Mouse (Mus musculus) embryonic facial prominence, embryonic 13.5 days (tissue): ENCODE results near the gene Lypla2. TPM values are rescaled to one million over a fixed set of nuclear protein-coding genes. Genes with fewer than 3 reads are reported as not detected.
A peak's percentile ranks its signal among the peaks of the same experiment; 100 is the strongest.

Source experiments
- ATAC-seq: fragments of 200-750 bp; cut with Nextera tagmentation; 2 replicates; pipeline ENCODE4 v1.8.0; 2017; ENCODE audit warnings: low read depth; ENCODE audit not compliant: insufficient number of reproducible peaks, insufficient read depth, low FRiP score, low TSS enrichment
- H3K27ac ChIP-seq: fragments of 300-500 bp; sonication (generic); 2 replicates; pipeline ENCODE4 v1.5.1; 2015; ENCODE audit warnings: moderate library complexity, mild to moderate bottlenecking, inconsistent platforms
- H3K27me3 ChIP-seq: fragments of 300-500 bp; sonication (generic); 2 replicates; pipeline ENCODE4 v1.6.1; 2015; ENCODE audit warnings: mild to moderate bottlenecking, inconsistent platforms
- H3K36me3 ChIP-seq: fragments of 300-500 bp; sonication (generic); 2 replicates; pipeline ENCODE4 v1.6.1; 2015; ENCODE audit warnings: mild to moderate bottlenecking, inconsistent platforms
- H3K4me1 ChIP-seq: fragments of 300-500 bp; sonication (generic); 2 replicates; pipeline ENCODE4 v1.6.1; 2015; ENCODE audit warnings: inconsistent platforms
- H3K4me2 ChIP-seq: fragments of 300-500 bp; sonication (generic); 2 replicates; pipeline ENCODE4 v1.6.1; 2015; ENCODE audit warnings: moderate library complexity, mild to moderate bottlenecking, inconsistent platforms
- H3K4me3 ChIP-seq: fragments of 300-500 bp; sonication (generic); 2 replicates; pipeline ENCODE4 v1.5.1; 2015; ENCODE audit warnings: mild to moderate bottlenecking, inconsistent platforms
- H3K9ac ChIP-seq: fragments of 300-500 bp; sonication (generic); 2 replicates; pipeline ENCODE4 v1.6.1; 2015; ENCODE audit warnings: mild to moderate bottlenecking, inconsistent platforms
- H3K9me3 ChIP-seq: fragments of 300-500 bp; sonication (generic); 2 replicates; pipeline ENCODE4 v1.6.1; 2016; ENCODE audit warnings: inconsistent platforms
- WGBS: fragments of 180-500 bp; shearing (Covaris S2); methylation state at CpG from one replicate; pipeline ENCODE4 v1.1.7; 2015; ENCODE audit warnings: mixed read lengths; 5-methylcytosine and 5-hydroxymethylcytosine counted together
- polyA plus RNA-seq: library from polyadenylated mRNA; unstranded; fragments of >200 nt; fragmentation: Nextera tagmentation; extraction: Ambion mirVana; gene quantifications from 2 replicates; pipeline ENCODE4 v1.2.1, GENCODE M21; 2015

Gene Lypla2
- polyA plus RNA-seq, 1 experiment from 2014 or later: 117 TPM

DNA sequence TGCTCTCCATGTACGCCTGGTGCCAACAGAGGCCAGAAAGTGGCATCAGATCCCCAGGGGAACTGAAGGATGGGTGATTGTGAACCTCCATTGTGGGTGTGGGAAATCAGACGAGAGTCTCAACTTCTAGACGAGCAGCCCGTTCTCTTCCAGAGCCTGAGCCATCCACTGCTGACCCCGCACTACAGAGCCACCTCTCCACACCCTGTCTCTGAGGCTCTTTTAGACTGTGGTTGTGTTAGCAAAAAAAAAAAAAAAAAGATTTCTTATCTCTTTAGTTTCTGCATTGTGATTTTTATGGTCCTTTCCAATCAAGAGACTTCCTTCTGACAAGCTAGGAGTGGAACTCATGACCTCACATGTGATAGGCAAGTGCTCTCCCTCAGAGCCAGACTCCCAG, 43.0 kb downstream of the Lypla2 start:
- Histone ChIP-seq H3K27me3 (no peaks in the 10 kb centered on the region), H3K9ac (no peak overlapping the region), H3K4me2 (no peak overlapping the region), H3K9me3 (no peaks in the 10 kb centered on the region), H3K4me1 (no peaks in the 10 kb centered on the region), H3K4me3 (no peak overlapping the region), H3K27ac (no peak overlapping the region), H3K36me3 (peaks cover 58% of the 10 kb centered on the region)
- ATAC-seq: no peak
- 83% methylated on average over 5 of the region's 5 CpGs for WGBS

GRCm38 (mm10) chr4:135928376-135928775, 44.0 kb downstream of the Lypla2 start:
- ATAC-seq: no peak
- Histone ChIP-seq H3K36me3 (peaks cover 56% of the 10 kb centered on the region), H3K4me1 (no peaks in the 10 kb centered on the region), H3K4me2 (no peak overlapping the region), H3K9me3 (no peaks in the 10 kb centered on the region), H3K9ac (no peak overlapping the region), H3K4me3 (no peak overlapping the region), H3K27ac (no peak overlapping the region), H3K27me3 (no peaks in the 10 kb centered on the region)
- 80% methylated on average over 9 of the region's 9 CpGs for WGBS

DNA sequence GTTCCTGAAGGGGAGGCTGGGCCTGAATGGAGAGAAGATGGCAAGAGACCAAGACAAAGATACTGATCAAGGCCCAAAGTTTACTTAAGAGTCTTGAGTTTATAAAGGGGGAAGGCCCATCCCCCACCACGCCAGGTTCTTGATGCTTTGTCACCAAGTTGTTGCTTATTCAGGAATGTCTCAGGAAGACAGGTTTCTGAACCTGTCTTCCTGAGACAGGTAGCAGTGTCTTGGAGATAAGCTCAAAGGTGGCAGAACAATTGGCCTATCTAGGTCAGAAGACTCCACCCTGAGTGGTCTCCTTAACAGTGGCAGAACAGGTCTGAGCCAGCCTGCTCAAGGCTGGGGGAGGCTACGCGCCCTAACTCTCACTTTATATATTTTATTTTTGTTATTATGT, 45.6 kb downstream of the Lypla2 start:
- WGBS: 94% methylated on average over 3 of the region's 3 CpGs
- Histone ChIP-seq H3K4me2 (no peak overlapping the region), H3K9ac (no peak overlapping the region), H3K4me3 (no peak overlapping the region), H3K4me1 (peaks cover 2% of the 10 kb centered on the region), H3K27me3 (no peaks in the 10 kb centered on the region), H3K9me3 (no peaks in the 10 kb centered on the region), H3K36me3 (peaks cover 44% of the 10 kb centered on the region), H3K27ac (no peak overlapping the region)
- ATAC-seq: no peak

DNA sequence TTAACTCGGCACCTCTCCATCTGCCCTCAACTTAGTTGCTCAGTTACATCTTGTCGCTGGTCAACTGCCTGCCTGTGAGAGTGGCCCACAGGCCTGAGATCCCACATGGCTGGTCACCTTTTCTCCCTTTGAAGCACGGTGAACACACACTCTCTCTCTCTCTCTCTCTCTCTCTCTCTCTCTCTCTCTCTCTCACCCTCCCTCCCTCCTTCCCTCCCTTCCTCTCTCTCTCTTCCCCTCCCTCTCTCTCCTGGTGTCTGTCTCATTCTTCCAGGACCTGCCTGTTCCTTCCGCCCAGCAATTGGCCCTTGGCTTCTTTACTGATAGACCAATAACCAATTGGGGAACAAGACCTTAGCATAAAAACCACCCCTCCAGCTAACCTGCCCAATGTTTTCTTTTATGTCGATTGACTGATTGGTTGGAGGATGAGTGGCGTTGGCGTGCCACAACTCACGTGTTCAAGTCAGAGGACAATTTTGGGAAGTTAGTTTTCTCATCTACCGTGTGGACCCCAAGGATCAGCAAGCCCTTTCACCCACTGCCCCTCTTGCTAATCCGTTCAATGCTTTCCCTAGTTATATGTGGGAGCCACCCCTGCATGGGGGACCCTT, 46.1 kb downstream of the Lypla2 start:
- H3K36me3 ChIP-seq: peaks cover 39% of the 10 kb centered on the region
- WGBS: 86% methylated on average over 10 of the region's 10 CpGs
- no peak for ATAC-seq
- no peak overlapping the region for H3K27ac ChIP-seq
- no peak overlapping the region for H3K4me2 ChIP-seq
- no peak overlapping the region for H3K4me3 ChIP-seq
- H3K4me1 ChIP-seq: peaks cover 8% of the 10 kb centered on the region
- H3K9ac ChIP-seq: no peak overlapping the region
- no peaks in the 10 kb centered on the region for H3K9me3 ChIP-seq
- no peaks in the 10 kb centered on the region for H3K27me3 ChIP-seq

- Histone ChIP-seq H3K4me1 (peaks cover 8% of the 10 kb centered on the region), H3K27me3 (no peaks in the 10 kb centered on the region), H3K4me3 (no peak overlapping the region), H3K36me3 (peaks cover 31% of the 10 kb centered on the region), H3K9ac (no peak overlapping the region), H3K4me2 (no peak overlapping the region), H3K27ac (no peak overlapping the region), H3K9me3 (no peaks in the 10 kb centered on the region)
- ATAC-seq: no peak
- 89% methylated on average over 5 of the region's 5 CpGs for WGBS
Measured at GRCm38 (mm10) chr4:135925341-135925740, 47.1 kb downstream of the Lypla2 start.

DNA sequence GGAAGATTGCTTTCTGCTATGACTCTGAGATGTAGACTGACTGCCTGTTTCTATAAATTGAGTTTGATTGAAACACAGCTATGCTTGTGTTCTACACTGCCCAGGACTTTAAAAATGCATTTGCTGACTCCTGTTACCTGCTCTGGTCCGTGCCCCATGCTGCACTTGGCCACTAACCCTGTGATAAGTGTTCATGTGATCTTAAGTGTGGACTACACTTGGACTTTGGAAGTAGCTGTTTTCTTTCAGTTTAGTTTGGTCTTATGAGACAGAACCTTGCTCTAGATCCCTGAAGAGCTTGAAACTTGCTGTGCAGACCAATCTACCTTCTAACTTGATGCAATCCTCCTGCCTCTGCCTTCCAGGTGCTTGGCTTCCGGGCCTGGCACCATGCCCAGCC, 48.0 kb downstream of the Lypla2 start:
- 85% methylated on average over 2 of the region's 2 CpGs for WGBS

GRCm38 (mm10) chr4:135922190-135922589, 50.2 kb downstream of the Lypla2 start:
- Histone ChIP-seq H3K4me2 (peak overlapping the region; percentile 90), H3K4me3 (peak overlapping the region; percentile 74), H3K27ac (no peak overlapping the region)

More for the DNA sequence above, 48.0 kb downstream of the Lypla2 start:
- no peak overlapping the region for H3K9ac ChIP-seq
- H3K4me1 ChIP-seq: peaks cover 10% of the 10 kb centered on the region
- no peak overlapping the region for H3K27ac ChIP-seq
- H3K9me3 ChIP-seq: no peaks in the 10 kb centered on the region
- no peak for ATAC-seq
- peaks cover 28% of the 10 kb centered on the region for H3K36me3 ChIP-seq
- H3K4me2 ChIP-seq: no peak overlapping the region
- H3K4me3 ChIP-seq: no peak overlapping the region
- H3K27me3 ChIP-seq: no peaks in the 10 kb centered on the region

DNA sequence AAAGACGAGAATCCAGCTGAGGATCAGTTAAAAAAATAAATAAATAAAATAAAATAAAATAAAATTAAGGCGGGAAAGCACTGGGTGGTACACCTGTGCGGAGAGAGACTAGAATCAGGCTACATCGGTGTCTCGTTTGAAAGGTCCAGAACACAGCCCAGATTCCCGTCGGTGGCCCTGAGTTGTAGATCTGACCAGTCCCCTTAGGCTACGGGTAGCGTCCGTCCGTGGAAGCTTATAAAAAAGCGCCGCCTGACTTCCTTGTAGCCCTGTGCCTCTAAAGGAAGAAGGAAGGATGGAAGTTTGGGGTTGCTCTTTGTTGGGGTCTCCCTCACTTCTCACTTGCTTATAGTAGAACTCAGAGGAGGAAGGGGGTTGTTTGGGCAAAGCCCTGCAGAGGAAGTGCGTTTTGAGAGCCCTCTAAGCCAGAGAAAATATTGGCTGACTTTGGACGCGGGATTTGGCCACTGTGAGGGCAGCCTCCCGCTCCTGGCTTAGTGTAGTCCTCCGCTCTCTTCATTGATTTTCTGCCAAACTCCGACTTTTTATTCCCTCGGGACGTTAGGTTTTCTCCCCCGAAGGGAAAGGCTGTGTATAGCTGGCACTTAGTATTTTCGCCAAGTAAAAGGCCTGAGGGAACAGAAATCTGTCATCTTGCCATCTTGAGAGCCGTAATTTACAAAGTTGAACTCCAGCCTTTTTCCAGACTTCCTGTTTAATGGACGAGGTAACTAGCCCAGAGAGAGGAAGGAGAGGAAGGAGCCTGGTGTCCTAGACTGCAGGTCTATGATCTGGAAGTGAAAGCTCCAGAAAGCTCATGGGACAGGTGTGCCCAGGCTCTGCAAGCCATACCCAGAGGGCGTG, 50.9 kb downstream of the Lypla2 start:
- no peak for ATAC-seq
- peak overlapping the region; percentile 78 for H3K9ac ChIP-seq
- H3K36me3 ChIP-seq: peaks cover 22% of the 10 kb centered on the region
- peaks cover 10% of the 10 kb centered on the region for H3K4me1 ChIP-seq
- H3K27me3 ChIP-seq: no peaks in the 10 kb centered on the region
- H3K4me3 ChIP-seq: peak overlapping the region; percentile 74
- no peaks in the 10 kb centered on the region for H3K9me3 ChIP-seq
- peak overlapping the region; percentile 90 for H3K4me2 ChIP-seq
- WGBS: 5% methylated on average over 26 of the region's 26 CpGs
- peak overlapping the region; percentile 81 for H3K27ac ChIP-seq

More at GRCm38 (mm10) chr4:135922190-135922589, 50.2 kb downstream of the Lypla2 start:
- Histone ChIP-seq H3K27me3 (no peaks in the 10 kb centered on the region), H3K4me1 (peaks cover 10% of the 10 kb centered on the region), H3K9me3 (no peaks in the 10 kb centered on the region), H3K36me3 (peaks cover 28% of the 10 kb centered on the region), H3K9ac (peak overlapping the region; percentile 78; the same call in 1 of the 2 replicates)
- ATAC-seq: no peak
- WGBS: 84% methylated on average over 1 of the region's 1 CpGs

DNA sequence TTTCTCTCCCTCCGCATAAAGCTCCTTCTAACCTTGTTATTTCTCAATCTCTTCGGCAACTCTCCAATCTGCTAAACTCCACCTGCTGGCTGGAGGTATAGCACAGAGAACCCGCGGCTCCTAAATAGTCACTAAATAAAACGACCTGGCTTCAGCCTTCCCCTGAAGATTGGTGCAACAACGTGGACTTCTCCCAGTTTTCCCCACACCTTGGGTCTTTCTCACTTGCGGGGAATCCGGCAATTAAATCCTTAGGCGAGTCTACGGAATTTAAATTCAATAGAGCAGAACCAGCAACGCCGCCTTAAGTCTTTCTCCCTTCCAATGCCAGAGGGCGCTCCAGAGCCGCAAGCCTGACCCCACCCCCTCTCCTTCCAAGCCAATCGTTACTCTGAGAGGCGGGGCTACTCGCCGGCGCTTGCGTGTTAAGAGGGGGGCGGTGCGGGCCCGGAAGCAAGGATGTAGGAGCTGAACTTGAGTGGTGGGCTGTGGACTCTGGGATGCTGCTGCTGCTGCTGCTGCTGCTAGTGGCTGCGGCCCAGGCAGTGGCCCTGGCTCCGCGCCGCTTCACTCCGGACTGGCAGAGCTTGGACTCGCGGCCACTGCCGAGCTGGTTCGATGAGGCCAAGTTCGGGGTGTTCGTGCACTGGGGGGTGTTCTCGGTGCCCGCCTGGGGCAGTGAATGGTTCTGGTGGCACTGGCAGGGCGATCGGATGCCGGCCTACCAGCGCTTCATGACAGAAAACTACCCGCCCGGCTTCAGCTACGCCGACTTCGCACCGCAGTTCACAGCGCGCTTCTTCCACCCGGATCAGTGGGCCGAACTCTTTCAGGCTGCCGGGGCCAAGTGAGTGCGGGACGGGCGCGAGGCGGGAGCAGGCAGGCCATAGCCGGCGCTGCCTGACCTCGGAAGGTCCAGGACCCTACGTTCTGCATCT, 51.9 kb downstream of the Lypla2 start, which contains the start of gene Fuca1:
TSS of gene Fuca1 (plus strand) at position 432 of the 938 bp plus-strand sequence.
- ATAC-seq: peak; percentile 87
- no peaks in the 10 kb centered on the region for H3K27me3 ChIP-seq
- H3K9me3 ChIP-seq: no peaks in the 10 kb centered on the region
- H3K9ac ChIP-seq: peak within 1 kb of the TSS; percentile 78
- H3K4me3 ChIP-seq: peak within 1 kb of the TSS; percentile 74
- peak within 1 kb of the TSS; percentile 90 for H3K4me2 ChIP-seq
- peaks cover 10% of the 10 kb centered on the region for H3K4me1 ChIP-seq
- 2% methylated on average over 60 of the region's 60 CpGs for WGBS
- H3K27ac ChIP-seq: peak within 1 kb of the TSS; percentile 81
- H3K36me3 ChIP-seq: peaks cover 13% of the 10 kb centered on the region

DNA sequence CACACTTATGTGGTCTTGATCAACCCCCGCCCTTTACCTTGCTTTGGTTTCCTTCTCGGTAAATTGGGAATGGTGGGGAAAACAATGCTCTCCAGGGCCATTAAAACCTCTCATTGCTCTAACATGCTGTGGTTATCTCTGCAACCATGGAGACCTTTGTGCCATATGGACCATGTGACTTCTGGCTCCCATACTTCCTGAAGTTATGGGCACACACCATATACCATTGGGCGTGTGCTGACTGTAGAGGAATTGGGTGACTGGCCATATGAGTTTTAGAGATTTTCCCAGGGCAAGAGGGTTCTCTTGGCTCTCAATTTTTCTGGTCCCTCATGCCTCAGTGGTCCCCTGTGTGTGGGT, 53.2 kb downstream of the Lypla2 start:
- H3K4me1 ChIP-seq: peaks cover 10% of the 10 kb centered on the region
- WGBS: 93% methylated on average over 3 of the region's 3 CpGs
- H3K27me3 ChIP-seq: no peaks in the 10 kb centered on the region
- H3K9ac ChIP-seq: no peak overlapping the region
- H3K4me3 ChIP-seq: no peak overlapping the region
- ATAC-seq: no peak
- no peaks in the 10 kb centered on the region for H3K9me3 ChIP-seq
- H3K36me3 ChIP-seq: peaks cover 8% of the 10 kb centered on the region
- H3K27ac ChIP-seq: no peak overlapping the region
- H3K4me2 ChIP-seq: no peak overlapping the region

GRCm38 (mm10) chr4:135918635-135919279, 53.7 kb downstream of the Lypla2 start:
- no peak overlapping the region for H3K9ac ChIP-seq
- no peak overlapping the region for H3K4me3 ChIP-seq
- H3K27ac ChIP-seq: no peak overlapping the region
- H3K27me3 ChIP-seq: no peaks in the 10 kb centered on the region
- no peak for ATAC-seq
- 88% methylated on average over 13 of the region's 13 CpGs for WGBS
- peaks cover 5% of the 10 kb centered on the region for H3K36me3 ChIP-seq
- H3K4me1 ChIP-seq: peaks cover 10% of the 10 kb centered on the region
- no peak overlapping the region for H3K4me2 ChIP-seq
- H3K9me3 ChIP-seq: no peaks in the 10 kb centered on the region
